Mouse (Mus musculus) intestine, embryonic 14.5 days (tissue): ENCODE measurements around the gene Slamf9. TPM values are rescaled to one million over a fixed set of nuclear protein-coding genes. Genes with fewer than 3 reads are reported as not detected.

ENCODE experiments used
- ATAC-seq: fragments of 200-750 bp; cut with Nextera tagmentation; replicated peaks from 2 replicates; pipeline ENCODE4 v1.8.0; 2017; ENCODE audit warnings: low read depth, moderate number of reproducible peaks, moderate TSS enrichment, moderate library complexity; ENCODE audit not compliant: low FRiP score, low TSS enrichment
- DNase-seq: peaks from one replicate; pipeline ENCODE4 v3.0.0-alpha.2; 2018; ENCODE audit warnings: low spot score
- H3K27ac ChIP-seq: fragments of 300-500 bp; sonication (generic); 2 replicates; pipeline ENCODE4 v1.5.1; 2014; ENCODE audit warnings: low read depth, mild to moderate bottlenecking, control low read depth
- H3K27me3 ChIP-seq: fragments of 300-500 bp; sonication (generic); replicated peaks from 2 replicates; pipeline ENCODE4 v1.6.1; 2014; ENCODE audit warnings: low read length, control low read depth; ENCODE audit not compliant: control insufficient read depth, insufficient read depth
- H3K36me3 ChIP-seq: fragments of 300-500 bp; sonication (generic); 2 replicates; pipeline ENCODE4 v1.6.1; 2014; ENCODE audit warnings: low read length, control low read depth; ENCODE audit not compliant: control insufficient read depth, insufficient read depth
- H3K4me1 ChIP-seq: fragments of 300-500 bp; sonication (generic); replicated peaks from 2 replicates; pipeline ENCODE4 v1.6.1; 2014; ENCODE audit warnings: low read length, control low read depth, mixed read lengths; ENCODE audit not compliant: control insufficient read depth, insufficient read depth
- H3K4me2 ChIP-seq: fragments of 300-500 bp; sonication (generic); 2 replicates; pipeline ENCODE4 v1.6.1; 2014; ENCODE audit warnings: low read length
- H3K4me3 ChIP-seq: fragments of 300-500 bp; sonication (generic); 2 replicates; pipeline ENCODE4 v1.5.1; 2014; ENCODE audit warnings: low read depth, low read length, control low read depth, mixed read lengths
- H3K9ac ChIP-seq: fragments of 300-500 bp; sonication (generic); 2 replicates; pipeline ENCODE4 v1.6.1; 2014; ENCODE audit warnings: mild to moderate bottlenecking, low read length
- H3K9me3 ChIP-seq: fragments of 300-500 bp; sonication (generic); 2 replicates; pipeline ENCODE4 v1.6.1; 2016; ENCODE audit warnings: low read length, control low read depth; ENCODE audit not compliant: control insufficient read depth
- WGBS: fragments of 180-500 bp; shearing (Covaris S2); extraction: QIAGEN DNeasy Blood & Tissue Kit; methylation state at CpG from one replicate; pipeline ENCODE4 v1.1.7; 2014; 5-methylcytosine and 5-hydroxymethylcytosine counted together
- polyA plus RNA-seq: library from polyadenylated mRNA; unstranded; fragments of >200 nt; fragmentation: Nextera tagmentation; extraction: Ambion mirVana; gene quantifications from 2 replicates; pipeline ENCODE4 v1.2.1, GENCODE M21; 2014

Gene Slamf9
- polyA plus RNA-seq, 1 experiment from 2014 or later, result 2.0 TPM

- Histone ChIP-seq H3K36me3 (no peaks in the 10 kb centered on the region), H3K9me3 (no peaks in the 10 kb centered on the region), H3K9ac (no peak overlapping the region), H3K4me1 (peaks cover 23% of the 10 kb centered on the region), H3K4me3 (no peak overlapping the region), H3K4me2 (no peak overlapping the region), H3K27me3 (no peaks in the 10 kb centered on the region), H3K27ac (no peak overlapping the region)
- WGBS, result 87% methylated on average over 4 of the region's 4 CpGs
- no peak for DNase-seq
- no peak for ATAC-seq
Observed at GRCm38 (mm10) chr1:172433851-172434165, 41.4 kb upstream of the Slamf9 start.

- Histone ChIP-seq H3K27me3 (no peaks in the 10 kb centered on the region), H3K4me3 (no peak overlapping the region), H3K9me3 (no peaks in the 10 kb centered on the region), H3K36me3 (no peaks in the 10 kb centered on the region), H3K9ac (no peak overlapping the region), H3K4me2 (no peak overlapping the region), H3K27ac (no peak overlapping the region), H3K4me1 (peaks cover 15% of the 10 kb centered on the region)
- DNase-seq (no peak), ATAC-seq (no peak)
- WGBS, result 33% methylated on average over 6 of the region's 6 CpGs
Observed at GRCm38 (mm10) chr1:172436785-172437184, 38.4 kb upstream of the Slamf9 start.

- Histone ChIP-seq H3K4me3 (no peak overlapping the region), H3K27ac (no peak overlapping the region), H3K9me3 (no peaks in the 10 kb centered on the region), H3K9ac (no peak overlapping the region), H3K4me1 (no peaks in the 10 kb centered on the region), H3K4me2 (no peak overlapping the region), H3K36me3 (no peaks in the 10 kb centered on the region), H3K27me3 (no peaks in the 10 kb centered on the region)
- ATAC-seq (no peak), DNase-seq (no peak)
- WGBS, result 74% methylated on average over 2 of the region's 2 CpGs
Observed at GRCm38 (mm10) chr1:172438621-172439020, 36.5 kb upstream of the Slamf9 start.

- H3K4me2 ChIP-seq, result no peak overlapping the region
- no peak overlapping the region for H3K4me3 ChIP-seq
- H3K9ac ChIP-seq, result no peak overlapping the region
- WGBS, result 72% methylated on average over 3 of the region's 3 CpGs
- no peaks in the 10 kb centered on the region for H3K9me3 ChIP-seq
- DNase-seq, result no peak
- H3K27me3 ChIP-seq, result no peaks in the 10 kb centered on the region
- no peaks in the 10 kb centered on the region for H3K36me3 ChIP-seq
- 0 out of 2 replicates have a peak, but pooled peaks have one; percentile 50 for ATAC-seq
- no peaks in the 10 kb centered on the region for H3K4me1 ChIP-seq
- no peak overlapping the region for H3K27ac ChIP-seq
Observed at GRCm38 (mm10) chr1:172440521-172440920, 34.6 kb upstream of the Slamf9 start.

GRCm38 (mm10) chr1:172441935-172442445 is 33.2 kb upstream of the Slamf9 start:
- H3K9ac ChIP-seq, result no peak overlapping the region
- H3K4me1 ChIP-seq, result no peaks in the 10 kb centered on the region
- no peak for DNase-seq
- H3K4me2 ChIP-seq, result no peak overlapping the region
- no peaks in the 10 kb centered on the region for H3K27me3 ChIP-seq
- no peak for ATAC-seq
- H3K27ac ChIP-seq, result no peak overlapping the region
- no peak overlapping the region for H3K4me3 ChIP-seq
- no peaks in the 10 kb centered on the region for H3K9me3 ChIP-seq
- WGBS, result 85% methylated on average over 9 of the region's 9 CpGs
- no peaks in the 10 kb centered on the region for H3K36me3 ChIP-seq

GRCm38 (mm10) chr1:172450226-172450625 is 24.9 kb upstream of the Slamf9 start:
- H3K4me3 ChIP-seq, result no peak overlapping the region
- no peaks in the 10 kb centered on the region for H3K27me3 ChIP-seq
- no peaks in the 10 kb centered on the region for H3K9me3 ChIP-seq
- DNase-seq (no peak), ATAC-seq (no peak)
- H3K27ac ChIP-seq, result no peak overlapping the region
- 0 out of 2 replicates have a peak, but pooled peaks cover 3% of the 10 kb centered on the region for H3K4me1 ChIP-seq
- H3K36me3 ChIP-seq, result no peaks in the 10 kb centered on the region
- H3K9ac ChIP-seq, result no peak overlapping the region
- H3K4me2 ChIP-seq, result no peak overlapping the region
- WGBS, result 51% methylated on average over 2 of the region's 2 CpGs

- WGBS, result 41% methylated on average over 17 of the region's 17 CpGs
- Histone ChIP-seq H3K27me3 (no peaks in the 10 kb centered on the region), H3K36me3 (no peaks in the 10 kb centered on the region), H3K9ac (no peak overlapping the region), H3K9me3 (no peaks in the 10 kb centered on the region), H3K4me2 (0 out of 2 replicates have a peak overlapping the region, but pooled peaks have one; percentile 15), H3K4me1 (0 out of 2 replicates have a peak, but pooled peaks cover 3% of the 10 kb centered on the region), H3K4me3 (no peak overlapping the region), H3K27ac (no peak overlapping the region)
- peak; percentile 46 for DNase-seq
- ATAC-seq, result no peak
Observed at GRCm38 (mm10) chr1:172450848-172451470, 24.2 kb upstream of the Slamf9 start.

GRCm38 (mm10) chr1:172452911-172453310 is 22.2 kb upstream of the Slamf9 start:
- 0 out of 2 replicates have a peak, but pooled peaks cover 3% of the 10 kb centered on the region for H3K4me1 ChIP-seq
- H3K9ac ChIP-seq, result no peak overlapping the region
- DNase-seq (peak; percentile 43), ATAC-seq (no peak)
- H3K27ac ChIP-seq, result no peak overlapping the region
- no peaks in the 10 kb centered on the region for H3K27me3 ChIP-seq
- no peaks in the 10 kb centered on the region for H3K9me3 ChIP-seq
- no peaks in the 10 kb centered on the region for H3K36me3 ChIP-seq
- H3K4me3 ChIP-seq, result no peak overlapping the region
- H3K4me2 ChIP-seq, result no peak overlapping the region
- WGBS, result 48% methylated on average over 2 of the region's 2 CpGs

GRCm38 (mm10) chr1:172453810-172454209 is 21.3 kb upstream of the Slamf9 start:
- DNase-seq (no peak), ATAC-seq (no peak)
- H3K9ac ChIP-seq, result no peak overlapping the region
- no peaks in the 10 kb centered on the region for H3K27me3 ChIP-seq
- H3K4me2 ChIP-seq, result no peak overlapping the region
- 95% methylated on average over 2 of the region's 2 CpGs for WGBS
- no peaks in the 10 kb centered on the region for H3K9me3 ChIP-seq
- H3K4me3 ChIP-seq, result no peak overlapping the region
- H3K4me1 ChIP-seq, result 0 out of 2 replicates have a peak, but pooled peaks cover 3% of the 10 kb centered on the region
- H3K36me3 ChIP-seq, result no peaks in the 10 kb centered on the region
- no peak overlapping the region for H3K27ac ChIP-seq
